Mouse (Mus musculus): Measurements from ENCODE around the gene Lcat. TPM values are rescaled to one million over a fixed set of nuclear protein-coding genes. Genes with fewer than 3 reads are reported as not detected.
A peak's percentile ranks its signal among the peaks of the same experiment; 100 is the strongest.

Gene Lcat
- polyA plus RNA-seq, 1 experiment from 2014 or later: 97.1 TPM

GRCm38 (mm10) chr8:105971019-105971720 is 28.0 kb upstream of the Lcat start:
- 69% methylated on average over 8 of the region's 8 CpGs for whole genome bisulfite sequencing (ENCODE audit: insufficient replicate concordance)
- Histone ChIP-seq H3K4me1 (ENCODE audit: control insufficient read depth, low read depth, low read length) (peaks cover 14% of the 10 kb centered on the region), H3K9ac (ENCODE audit: low read depth, low read length) (no peak overlapping the region), H3K27ac (ENCODE audit: low read length) (no peak overlapping the region), H3K36me3 (ENCODE audit: control insufficient read depth, insufficient read depth) (no peaks in the 10 kb centered on the region), H3K4me2 (ENCODE audit: low read depth, low read length) (no peak overlapping the region), H3K4me3 (ENCODE audit: low read depth, low read length) (no peak overlapping the region), H3K27me3 (ENCODE audit: control insufficient read depth, insufficient read depth, low read depth, low read length) (no peaks in the 10 kb centered on the region), H3K9me3 (replicated peaks; ENCODE audit: control insufficient read depth, low read length) (no peaks in the 10 kb centered on the region)
- ATAC-seq (ENCODE audit: low read depth): no peak

- H3K27me3 ChIP-seq (ENCODE audit: control insufficient read depth, insufficient read depth, low read depth, low read length): no peaks in the 10 kb centered on the region
- H3K36me3 ChIP-seq (ENCODE audit: control insufficient read depth, insufficient read depth): no peaks in the 10 kb centered on the region
- 56% methylated on average over 1 of the region's 1 CpGs for WGBS (ENCODE audit: insufficient replicate concordance)
- no peak for ATAC-seq (ENCODE audit: low read depth)
- peaks cover 30% of the 10 kb centered on the region for H3K4me1 ChIP-seq (ENCODE audit: control insufficient read depth, low read depth, low read length)
- H3K27ac ChIP-seq (ENCODE audit: low read length): no peak overlapping the region
- H3K9me3 ChIP-seq (replicated peaks; ENCODE audit: control insufficient read depth, low read length): no peaks in the 10 kb centered on the region
- no peak overlapping the region for H3K4me3 ChIP-seq (ENCODE audit: low read depth, low read length)
- H3K4me2 ChIP-seq (ENCODE audit: low read depth, low read length): no peak overlapping the region
- H3K9ac ChIP-seq (ENCODE audit: low read depth, low read length): no peak overlapping the region
Measured at GRCm38 (mm10) chr8:105969367-105969766, 26.2 kb upstream of the Lcat start.

- Histone ChIP-seq H3K27me3 (ENCODE audit: control insufficient read depth, insufficient read depth, low read depth, low read length) (no peaks in the 10 kb centered on the region), H3K4me1 (ENCODE audit: control insufficient read depth, low read depth, low read length) (peaks cover 45% of the 10 kb centered on the region), H3K4me2 (ENCODE audit: low read depth, low read length) (peak overlapping the region; percentile 96), H3K9ac (ENCODE audit: low read depth, low read length) (peak overlapping the region; percentile 84), H3K4me3 (ENCODE audit: low read depth, low read length) (peak overlapping the region; percentile 84), H3K27ac (ENCODE audit: low read length) (peak overlapping the region; percentile 89), H3K36me3 (ENCODE audit: control insufficient read depth, insufficient read depth) (no peaks in the 10 kb centered on the region), H3K9me3 (replicated peaks; ENCODE audit: control insufficient read depth, low read length) (no peaks in the 10 kb centered on the region)
- 7% methylated on average over 19 of the region's 19 CpGs for WGBS (ENCODE audit: insufficient replicate concordance)
- peak; percentile 69 for ATAC-seq (ENCODE audit: low read depth)
Measured at GRCm38 (mm10) chr8:105966692-105967311, 23.6 kb upstream of the Lcat start.

- H3K9ac ChIP-seq (ENCODE audit: low read depth, low read length): peak within 1 kb of the TSS; percentile 84
- H3K4me2 ChIP-seq (ENCODE audit: low read depth, low read length): peak within 1 kb of the TSS; percentile 96
- peak within 1 kb of the TSS; percentile 84 for H3K4me3 ChIP-seq (ENCODE audit: low read depth, low read length)
- ATAC-seq (ENCODE audit: low read depth): peak; percentile 81
- no peaks in the 10 kb centered on the region for H3K9me3 ChIP-seq (replicated peaks; ENCODE audit: control insufficient read depth, low read length)
- peak within 1 kb of the TSS; percentile 89 for H3K27ac ChIP-seq (ENCODE audit: low read length)
- no peaks in the 10 kb centered on the region for H3K27me3 ChIP-seq (ENCODE audit: control insufficient read depth, insufficient read depth, low read depth, low read length)
- H3K4me1 ChIP-seq (ENCODE audit: control insufficient read depth, low read depth, low read length): peaks cover 54% of the 10 kb centered on the region
- under 1% methylated on average over 47 of the region's 47 CpGs for WGBS (ENCODE audit: insufficient replicate concordance)
- no peaks in the 10 kb centered on the region for H3K36me3 ChIP-seq (ENCODE audit: control insufficient read depth, insufficient read depth)
Measured at GRCm38 (mm10) chr8:105965905-105966341, 22.7 kb upstream of the Lcat start, which contains the start of gene Slc12a4. TSS of gene Slc12a4 (minus strand) at chr8:105966097.

GRCm38 (mm10) chr8:105965266-105965904 is 22.2 kb upstream of the Lcat start:
- peak overlapping the region; percentile 84 for H3K4me3 ChIP-seq (ENCODE audit: low read depth, low read length)
- H3K36me3 ChIP-seq (ENCODE audit: control insufficient read depth, insufficient read depth): no peaks in the 10 kb centered on the region
- WGBS (ENCODE audit: insufficient replicate concordance): 1% methylated on average over 40 of the region's 40 CpGs
- peaks cover 56% of the 10 kb centered on the region for H3K4me1 ChIP-seq (ENCODE audit: control insufficient read depth, low read depth, low read length)
- peak; percentile 49 for ATAC-seq (ENCODE audit: low read depth)
- peak overlapping the region; percentile 96 for H3K4me2 ChIP-seq (ENCODE audit: low read depth, low read length)
- no peaks in the 10 kb centered on the region for H3K27me3 ChIP-seq (ENCODE audit: control insufficient read depth, insufficient read depth, low read depth, low read length)
- H3K9ac ChIP-seq (ENCODE audit: low read depth, low read length): peak overlapping the region; percentile 84
- peak overlapping the region; percentile 89 for H3K27ac ChIP-seq (ENCODE audit: low read length)
- H3K9me3 ChIP-seq (replicated peaks; ENCODE audit: control insufficient read depth, low read length): no peaks in the 10 kb centered on the region

- Histone ChIP-seq H3K36me3 (ENCODE audit: control insufficient read depth, insufficient read depth) (no peaks in the 10 kb centered on the region), H3K4me1 (ENCODE audit: control insufficient read depth, low read depth, low read length) (peaks cover 56% of the 10 kb centered on the region), H3K4me2 (ENCODE audit: low read depth, low read length) (peak overlapping the region; percentile 96), H3K27ac (ENCODE audit: low read length) (peak overlapping the region; percentile 89), H3K9ac (ENCODE audit: low read depth, low read length) (peak overlapping the region; percentile 84), H3K9me3 (replicated peaks; ENCODE audit: control insufficient read depth, low read length) (no peaks in the 10 kb centered on the region), H3K27me3 (ENCODE audit: control insufficient read depth, insufficient read depth, low read depth, low read length) (no peaks in the 10 kb centered on the region), H3K4me3 (ENCODE audit: low read depth, low read length) (peak overlapping the region; percentile 84)
- WGBS (ENCODE audit: insufficient replicate concordance): 52% methylated on average over 12 of the region's 12 CpGs
- no peak for ATAC-seq (ENCODE audit: low read depth)
Measured at GRCm38 (mm10) chr8:105964506-105965265, 21.5 kb upstream of the Lcat start.

GRCm38 (mm10) chr8:105961536-105961935 is 18.4 kb upstream of the Lcat start:
- Histone ChIP-seq H3K4me2 (ENCODE audit: low read depth, low read length) (peak overlapping the region; percentile 44), H3K4me3 (ENCODE audit: low read depth, low read length) (peak overlapping the region; percentile 3; the same call in 1 of the 2 replicates), H3K27me3 (ENCODE audit: control insufficient read depth, insufficient read depth, low read depth, low read length) (no peaks in the 10 kb centered on the region), H3K9me3 (replicated peaks; ENCODE audit: control insufficient read depth, low read length) (no peaks in the 10 kb centered on the region), H3K4me1 (ENCODE audit: control insufficient read depth, low read depth, low read length) (peaks cover 47% of the 10 kb centered on the region), H3K36me3 (ENCODE audit: control insufficient read depth, insufficient read depth) (no peaks in the 10 kb centered on the region), H3K9ac (ENCODE audit: low read depth, low read length) (no peak overlapping the region), H3K27ac (ENCODE audit: low read length) (no peak overlapping the region)
- ATAC-seq (ENCODE audit: low read depth): peak; percentile 22; the same call in 1 of the 2 replicates
- WGBS (ENCODE audit: insufficient replicate concordance): 28% methylated on average over 10 of the region's 10 CpGs

- Histone ChIP-seq H3K9me3 (replicated peaks; ENCODE audit: control insufficient read depth, low read length) (no peaks in the 10 kb centered on the region), H3K27ac (ENCODE audit: low read length) (no peak overlapping the region), H3K4me3 (ENCODE audit: low read depth, low read length) (peak overlapping the region; percentile 3; the same call in 1 of the 2 replicates), H3K4me1 (ENCODE audit: control insufficient read depth, low read depth, low read length) (peaks cover 43% of the 10 kb centered on the region), H3K9ac (ENCODE audit: low read depth, low read length) (no peak overlapping the region), H3K36me3 (ENCODE audit: control insufficient read depth, insufficient read depth) (no peaks in the 10 kb centered on the region), H3K4me2 (ENCODE audit: low read depth, low read length) (peak overlapping the region; percentile 44), H3K27me3 (ENCODE audit: control insufficient read depth, insufficient read depth, low read depth, low read length) (no peaks in the 10 kb centered on the region)
- no peak for ATAC-seq (ENCODE audit: low read depth)
- WGBS (ENCODE audit: insufficient replicate concordance): 51% methylated on average over 14 of the region's 14 CpGs
Measured at GRCm38 (mm10) chr8:105961101-105961500, 17.9 kb upstream of the Lcat start.

Data from liver, embryonic 16.5 days (tissue).